Mouse (Mus musculus): ENCODE results near the gene Tmem91. TPM values are rescaled to one million over a fixed set of nuclear protein-coding genes. Genes with fewer than 3 reads are reported as not detected.

Gene Tmem91
- polyA plus RNA-seq, 2 experiments from 2014 or later, result 10.4 to 11.6 TPM

DNA sequence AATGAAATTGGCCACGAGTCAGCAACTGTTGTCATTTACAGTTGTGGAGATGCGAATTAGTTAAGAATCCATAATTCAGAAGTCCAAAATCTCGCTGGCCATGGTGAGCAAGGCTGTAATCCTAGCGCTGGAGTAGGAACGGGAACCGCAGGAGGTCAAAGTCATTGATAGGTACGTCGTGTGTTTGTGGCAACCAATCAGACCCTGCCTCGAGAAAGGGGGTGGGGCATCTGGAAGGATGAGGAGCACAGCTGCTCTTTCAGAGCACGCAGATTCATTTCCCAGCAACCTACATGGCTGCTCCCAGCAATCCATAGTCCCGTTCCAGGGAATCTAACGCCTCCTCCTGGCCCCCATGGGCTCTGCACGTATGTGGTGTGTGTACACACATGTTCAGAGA, 24.9 kb upstream of the Tmem91 start:
- no peak for ATAC-seq

DNA sequence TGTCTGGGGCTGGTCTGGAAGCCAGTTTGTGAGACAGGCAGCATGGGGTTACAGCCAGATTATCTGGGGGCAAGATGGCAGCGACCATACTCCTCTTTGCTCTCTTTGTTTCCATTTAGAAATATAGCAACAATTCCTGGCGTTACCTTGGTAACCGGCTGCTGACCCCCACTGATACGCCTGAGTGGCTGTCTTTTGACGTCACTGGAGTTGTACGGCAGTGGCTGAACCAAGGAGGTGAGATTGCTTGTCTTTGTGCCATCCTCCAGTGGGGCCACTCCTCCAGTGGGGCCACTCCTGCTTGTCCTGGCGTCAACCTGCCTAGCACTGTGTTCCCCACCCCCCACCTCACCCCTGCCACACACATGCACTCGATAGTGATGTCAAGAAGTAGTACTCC, 19.1 kb upstream of the Tmem91 start:
- no peak for ATAC-seq

DNA sequence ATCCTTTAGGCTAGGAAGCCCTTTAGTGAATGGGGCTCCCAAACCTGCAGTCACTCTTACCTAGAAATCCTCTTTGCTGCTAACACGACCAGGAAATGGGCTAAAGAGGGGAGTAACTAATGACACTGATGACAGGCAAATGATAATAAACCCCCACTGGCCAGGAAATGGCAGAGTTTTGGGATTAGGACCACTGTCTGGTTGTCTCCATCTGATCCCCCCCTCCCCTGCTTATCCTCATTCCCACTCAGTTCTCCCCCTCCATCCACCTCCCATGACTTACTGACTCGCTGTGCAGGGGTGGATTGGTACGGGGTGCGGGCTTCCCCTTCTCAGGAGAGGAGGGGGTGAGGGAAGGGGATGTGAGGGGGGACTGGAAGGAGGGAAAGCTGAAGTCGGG, 15.1 kb upstream of the Tmem91 start:
- ATAC-seq, result no peak

- ATAC-seq, result peak; percentile 36
Measured at GRCm38 (mm10) chr7:25689603-25690021, 14.6 kb upstream of the Tmem91 start.

- ATAC-seq, result peak; percentile 58
Measured at GRCm38 (mm10) chr7:25688810-25689586, 14.0 kb upstream of the Tmem91 start.

GRCm38 (mm10) chr7:25687811-25688401, 12.9 kb upstream of the Tmem91 start:
- ATAC-seq, result no peak

DNA sequence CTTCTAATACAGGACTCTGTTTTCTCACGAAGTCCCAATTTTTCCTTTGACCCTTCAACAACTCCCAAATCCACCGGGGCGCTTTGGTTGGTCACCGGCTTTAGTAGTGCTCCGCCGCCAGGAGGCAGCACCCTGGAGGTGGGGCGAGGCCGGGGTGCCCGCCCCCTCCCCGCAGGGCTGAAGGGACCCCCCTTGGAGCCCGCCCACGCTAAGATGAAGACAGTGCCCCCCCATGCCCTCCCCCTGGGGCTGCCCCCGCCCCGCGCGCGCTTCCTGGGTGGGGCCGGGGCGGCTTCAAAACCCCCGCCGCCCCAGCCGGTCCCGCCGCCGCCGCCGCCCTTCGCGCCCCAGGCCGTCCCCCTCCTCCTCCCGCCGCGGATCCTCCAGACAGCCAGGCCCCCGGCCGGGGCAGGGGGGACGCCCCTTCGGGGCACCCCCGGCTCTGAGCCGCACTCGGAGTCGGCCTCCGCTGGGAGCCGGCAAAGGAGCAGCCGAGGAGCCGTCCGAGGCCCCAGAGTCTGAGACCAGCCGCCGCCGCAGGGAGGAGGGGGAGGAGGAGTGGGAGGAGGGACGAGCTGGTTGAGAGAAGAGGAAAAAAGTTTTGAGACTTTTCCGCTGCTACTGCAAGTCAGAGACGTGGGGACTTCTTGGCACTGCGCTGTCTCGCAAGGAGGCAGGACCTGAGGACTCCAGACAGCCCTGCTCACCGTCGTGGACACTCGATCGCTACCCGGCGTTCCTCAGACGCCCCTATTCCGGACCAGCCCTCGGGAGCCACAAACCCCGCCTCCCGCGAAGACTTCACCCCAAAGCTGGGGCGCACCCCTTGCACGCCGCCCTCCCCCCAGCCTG, 11.9 kb upstream of the Tmem91 start, which contains the start of gene Tgfb1:
TSS of gene Tgfb1 (plus strand) at position 323 of the 852 bp plus-strand sequence.
- ATAC-seq, result peak; percentile 6

GRCm38 (mm10) chr7:25685926-25686470, 11.0 kb upstream of the Tmem91 start:
- ATAC-seq, result no peak

DNA sequence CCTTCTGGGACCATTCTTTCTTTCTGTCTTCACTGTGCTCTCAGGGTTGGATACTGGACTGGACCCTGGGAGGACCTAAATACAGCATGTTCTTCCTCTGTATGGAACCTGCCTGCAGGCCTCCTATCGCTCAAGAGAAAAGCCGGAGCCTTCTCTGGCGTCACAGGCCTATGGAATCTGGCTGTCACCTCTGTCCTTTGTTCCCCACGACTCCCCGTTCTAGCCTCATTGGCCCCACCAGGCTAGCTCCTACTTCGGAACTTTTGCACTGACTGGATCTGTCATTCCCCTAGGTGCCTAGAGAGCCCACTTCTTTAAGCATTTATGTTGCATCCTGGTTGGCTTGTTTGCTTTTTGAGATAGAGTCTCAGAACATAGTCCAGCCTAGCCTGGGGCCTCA, 9.7 kb upstream of the Tmem91 start:
- ATAC-seq, result no peak

GRCm38 (mm10) chr7:25683474-25684180, 8.7 kb upstream of the Tmem91 start:
- ATAC-seq, result peak; percentile 55

DNA sequence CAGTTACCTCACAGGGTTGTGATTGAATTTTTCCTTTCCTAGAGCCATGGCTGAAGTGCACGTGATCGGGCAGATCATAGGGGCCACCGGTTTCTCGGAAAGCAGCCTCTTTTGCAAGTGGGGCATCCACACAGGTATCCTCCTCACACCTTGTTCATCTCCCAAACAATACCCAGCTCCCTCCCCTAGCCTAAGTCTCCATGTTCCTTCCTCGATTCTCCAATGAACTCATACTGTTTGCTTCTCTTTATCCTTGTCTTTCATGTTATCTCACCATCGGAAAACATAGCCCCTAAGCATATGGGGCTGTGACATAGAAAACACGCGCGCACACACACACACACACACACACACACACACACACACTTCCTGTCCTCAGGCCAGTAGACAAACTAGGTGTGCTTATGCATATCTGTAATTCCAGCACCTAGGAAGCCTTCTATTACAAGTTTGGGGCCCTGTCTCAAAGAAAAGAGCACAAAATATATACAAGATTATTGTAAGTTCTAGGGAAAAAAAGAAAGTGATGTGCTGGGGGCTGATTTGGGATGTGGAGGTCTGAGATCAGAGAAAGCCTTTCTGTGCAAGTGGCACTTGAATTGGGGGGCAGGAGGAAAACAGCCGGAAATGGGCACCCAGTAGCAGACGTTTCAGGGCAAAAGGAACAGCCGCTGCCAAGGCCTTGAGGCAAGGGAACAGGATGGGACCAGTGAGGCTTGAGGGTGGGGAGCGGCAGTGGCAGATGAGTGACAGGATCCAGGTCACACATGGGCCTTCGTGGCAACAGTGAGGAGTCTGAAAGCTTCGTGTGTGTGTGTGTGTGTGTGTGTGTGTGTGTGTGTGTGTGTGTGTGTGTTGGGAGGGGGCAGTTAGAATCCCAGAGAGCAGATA, 6.6 kb upstream of the Tmem91 start:
- no peak for ATAC-seq

DNA sequence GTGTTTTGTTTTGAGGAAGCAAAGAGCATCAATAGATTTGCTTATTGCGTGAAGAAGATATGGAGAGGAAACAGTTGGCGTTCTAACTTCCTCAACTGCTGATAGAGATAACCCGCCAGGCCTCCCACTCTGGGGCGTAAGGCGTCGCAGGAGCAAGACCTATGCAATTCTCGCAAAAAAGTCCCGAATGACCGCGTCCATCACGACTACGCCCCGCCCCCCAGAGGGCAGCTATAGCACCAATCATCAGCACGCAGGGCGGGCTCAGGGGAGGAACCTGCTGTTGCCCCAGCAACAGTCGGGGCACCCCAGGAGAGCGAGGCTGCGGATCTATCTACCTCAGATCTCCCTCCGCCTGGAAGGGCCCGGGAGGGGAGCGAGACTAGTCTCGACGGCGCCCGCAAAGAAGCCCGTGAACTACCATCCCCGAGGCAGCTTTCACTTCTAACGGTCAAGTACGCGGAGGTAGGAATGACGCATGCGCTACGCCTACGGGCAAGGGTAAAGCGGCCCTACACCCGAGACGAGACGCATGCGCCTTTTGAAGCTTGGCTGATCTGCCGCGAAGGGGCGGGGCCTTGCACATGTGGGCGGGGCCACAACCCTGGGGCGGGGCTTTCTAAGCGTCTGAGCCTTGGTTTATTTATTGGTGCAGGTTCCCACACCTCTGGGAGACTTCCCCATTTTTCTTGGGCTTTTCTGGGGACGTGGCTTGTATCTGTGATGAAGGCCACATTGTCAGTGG, 5.7 kb upstream of the Tmem91 start, which contains the start of gene B9d2:
TSS of gene B9d2 (plus strand) at position 267 of the 745 bp plus-strand sequence.
- ATAC-seq, result peak; percentile 80

DNA sequence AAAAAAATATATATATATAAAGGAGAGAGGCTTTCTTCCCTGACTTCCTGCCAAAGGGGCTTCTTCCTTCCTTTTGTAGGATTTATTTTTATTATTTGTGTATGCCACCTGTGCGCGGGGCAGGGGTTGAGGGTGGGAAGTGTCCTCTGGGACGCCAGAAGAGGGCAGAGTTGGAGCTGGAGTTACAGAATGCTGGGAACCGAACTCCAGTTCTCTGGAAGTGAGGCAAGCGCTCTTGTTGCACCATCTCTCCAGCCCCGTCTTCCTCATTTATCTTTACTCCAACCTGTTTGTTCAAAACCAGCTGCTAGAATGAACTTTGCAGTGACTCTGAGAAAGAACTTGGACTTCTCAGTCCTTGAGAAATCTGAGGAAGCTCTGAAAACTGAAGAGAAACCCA, 5.0 kb upstream of the Tmem91 start:
- ATAC-seq, result no peak

GRCm38 (mm10) chr7:25677013-25677412, 2.0 kb upstream of the Tmem91 start:
- no peak for ATAC-seq

GRCm38 (mm10) chr7:25676085-25676781, 1.3 kb upstream of the Tmem91 start:
- no peak for ATAC-seq

GRCm38 (mm10) chr7:25675405-25675804, 439 bp upstream of the Tmem91 start:
- no peak for ATAC-seq

DNA sequence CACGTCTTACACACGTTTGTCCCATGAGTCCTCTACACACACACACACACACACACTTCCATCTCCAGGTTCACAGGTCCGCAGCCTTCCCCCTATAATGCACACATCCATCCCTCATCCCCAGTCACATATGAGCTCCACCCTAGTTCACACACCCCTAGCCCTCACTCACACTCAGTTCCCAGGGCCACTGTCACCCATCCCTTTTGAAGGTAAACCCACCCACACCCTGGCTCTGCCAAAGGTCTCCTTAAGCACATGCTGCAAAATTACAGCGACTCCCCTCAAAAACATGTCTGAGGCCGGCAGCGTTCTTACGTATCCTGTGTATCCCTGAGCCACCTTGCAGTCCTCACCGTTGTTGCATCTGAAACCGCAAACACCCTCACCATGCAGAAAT, 669 bp downstream of the Tmem91 start:
- no peak for ATAC-seq

GRCm38 (mm10) chr7:25672442-25672841, 2.5 kb downstream of the Tmem91 start:
- ATAC-seq, result no peak

GRCm38 (mm10) chr7:25671686-25672085, 3.3 kb downstream of the Tmem91 start:
- ATAC-seq, result no peak

- no peak for ATAC-seq
Measured at GRCm38 (mm10) chr7:25670096-25670495, 4.9 kb downstream of the Tmem91 start.
